Mouse (Mus musculus) embryonic facial prominence, embryonic 14.5 days (tissue): ENCODE results near the gene Dus2. TPM values are rescaled to one million over a fixed set of nuclear protein-coding genes. Genes with fewer than 3 reads are reported as not detected.
"Not testable (repeated sequence)": the region's sequence is repeated elsewhere in the genome, so short reads cannot be mapped to it uniquely, and the experiment has no call there.

Experiments
- ATAC-seq: fragments of 200-750 bp; cut with Nextera tagmentation; 2 replicates; pipeline ENCODE4 v1.8.0; 2017; ENCODE audit warnings: low read depth, moderate number of reproducible peaks, moderate TSS enrichment
- DNase-seq: peaks from one replicate; pipeline ENCODE4 v3.0.0-alpha.2; 2015; ENCODE audit warnings: low spot score
- H3K27ac ChIP-seq: fragments of 300-500 bp; sonication (generic); replicated peaks from 2 replicates; pipeline ENCODE4 v1.5.1; 2014; ENCODE audit warnings: low read depth, mild to moderate bottlenecking, low read length, moderate library complexity
- H3K27me3 ChIP-seq: fragments of 300-500 bp; sonication (generic); replicated peaks from 2 replicates; pipeline ENCODE4 v1.6.1; 2014; ENCODE audit warnings: low read length; ENCODE audit not compliant: control insufficient read depth, insufficient read depth
- H3K36me3 ChIP-seq: fragments of 300-500 bp; sonication (generic); 2 replicates; pipeline ENCODE4 v1.6.1; 2014; ENCODE audit warnings: low read length, mixed read lengths; ENCODE audit not compliant: control insufficient read depth, insufficient read depth
- H3K4me1 ChIP-seq: fragments of 300-500 bp; sonication (generic); 2 replicates; pipeline ENCODE4 v1.6.1; 2014; ENCODE audit warnings: antibody characterized with exemption, low read length; ENCODE audit not compliant: control insufficient read depth, insufficient read depth
- H3K4me2 ChIP-seq: fragments of 300-500 bp; sonication (generic); 2 replicates; pipeline ENCODE4 v1.6.1; 2014; ENCODE audit warnings: low read depth, mild to moderate bottlenecking, low read length, moderate library complexity, mixed read lengths
- H3K4me3 ChIP-seq: fragments of 300-500 bp; sonication (generic); 2 replicates; pipeline ENCODE4 v1.5.1; 2014; ENCODE audit warnings: low read depth, mild to moderate bottlenecking, low read length
- H3K9ac ChIP-seq: fragments of 300-500 bp; sonication (generic); 2 replicates; pipeline ENCODE4 v1.6.1; 2014; ENCODE audit warnings: low read depth, mild to moderate bottlenecking, low read length, moderate library complexity, mixed read lengths
- H3K9me3 ChIP-seq: fragments of 300-500 bp; sonication (generic); 2 replicates; pipeline ENCODE4 v1.6.1; 2016; ENCODE audit warnings: low read length; ENCODE audit not compliant: control insufficient read depth
- WGBS: fragments of 180-500 bp; shearing (Covaris S2); extraction: QIAGEN DNeasy Blood & Tissue Kit; methylation state at CpG from one replicate; pipeline ENCODE4 v1.1.7; 2014; 5-methylcytosine and 5-hydroxymethylcytosine counted together
- polyA plus RNA-seq: library from polyadenylated mRNA; unstranded; fragments of >200 nt; fragmentation: Nextera tagmentation; extraction: Ambion mirVana; gene quantifications from 2 replicates; pipeline ENCODE4 v1.2.1, GENCODE M21; 2014

Gene Dus2
- polyA plus RNA-seq, 1 experiment from 2014 or later, result 16.0 TPM

GRCm38 (mm10) chr8:105971019-105971720, 20.0 kb upstream of the Dus2 start:
- H3K4me2 ChIP-seq, result no peak overlapping the region
- peaks cover 6% of the 10 kb centered on the region; the same call in 1 of the 2 replicates for H3K4me1 ChIP-seq
- no peak for DNase-seq
- 75% methylated on average over 8 of the region's 8 CpGs for WGBS
- H3K36me3 ChIP-seq, result no peaks in the 10 kb centered on the region
- no peak overlapping the region for H3K4me3 ChIP-seq
- no peak for ATAC-seq
- no peaks in the 10 kb centered on the region for H3K9me3 ChIP-seq
- H3K27me3 ChIP-seq, result no peaks in the 10 kb centered on the region
- H3K9ac ChIP-seq, result no peak overlapping the region
- H3K27ac ChIP-seq, result no peak overlapping the region

GRCm38 (mm10) chr8:105975363-105975762, 15.8 kb upstream of the Dus2 start:
- WGBS, result 65% methylated on average over 7 of the region's 7 CpGs

GRCm38 (mm10) chr8:105979325-105979724, 11.8 kb upstream of the Dus2 start, which contains the start of gene Dpep3:
Dpep3 (minus strand) TSS chr8:105979429.
- H3K9me3 ChIP-seq, result no peaks in the 10 kb centered on the region
- H3K36me3 ChIP-seq, result no peaks in the 10 kb centered on the region
- H3K27me3 ChIP-seq, result no peaks in the 10 kb centered on the region
- WGBS, result 94% methylated on average over 15 of the region's 15 CpGs
- DNase-seq (no peak), ATAC-seq (no peak)
- no peaks in the 10 kb centered on the region for H3K4me1 ChIP-seq
- no peak within 1 kb of the TSS for H3K9ac ChIP-seq
- H3K4me2 ChIP-seq, result no peak within 1 kb of the TSS
- H3K27ac ChIP-seq, result no peak within 1 kb of the TSS
- no peak within 1 kb of the TSS for H3K4me3 ChIP-seq

More at GRCm38 (mm10) chr8:105975363-105975762, 15.8 kb upstream of the Dus2 start:
- Histone ChIP-seq H3K27ac (no peak overlapping the region), H3K4me2 (no peak overlapping the region), H3K4me3 (no peak overlapping the region), H3K9me3 (no peaks in the 10 kb centered on the region), H3K36me3 (no peaks in the 10 kb centered on the region), H3K27me3 (no peaks in the 10 kb centered on the region), H3K9ac (no peak overlapping the region), H3K4me1 (no peaks in the 10 kb centered on the region)
- DNase-seq, result no peak
- ATAC-seq, result no peak

GRCm38 (mm10) chr8:105981146-105981545, 10.0 kb upstream of the Dus2 start:
- Histone ChIP-seq H3K9me3 (no peaks in the 10 kb centered on the region), H3K27me3 (no peaks in the 10 kb centered on the region), H3K4me2 (no peak overlapping the region), H3K36me3 (no peaks in the 10 kb centered on the region), H3K27ac (no peak overlapping the region), H3K9ac (no peak overlapping the region), H3K4me3 (no peak overlapping the region), H3K4me1 (no peaks in the 10 kb centered on the region)
- ATAC-seq (no peak), DNase-seq (no peak)
- 85% methylated on average over 1 of the region's 1 CpGs for WGBS

GRCm38 (mm10) chr8:105983406-105983805, 7.7 kb upstream of the Dus2 start:
- ATAC-seq, H3K4me3 ChIP-seq, H3K27ac ChIP-seq, H3K9ac ChIP-seq, H3K27me3 ChIP-seq, H3K4me2 ChIP-seq, H3K9me3 ChIP-seq, H3K4me1 ChIP-seq, H3K36me3 ChIP-seq, DNase-seq: not testable (repeated sequence)
- WGBS, result 78% methylated on average over 11 of the region's 11 CpGs

GRCm38 (mm10) chr8:105988546-105988945, 2.6 kb upstream of the Dus2 start:
- H3K27me3 ChIP-seq, result no peaks in the 10 kb centered on the region
- H3K36me3 ChIP-seq, result no peaks in the 10 kb centered on the region
- ATAC-seq, result no peak
- no peak for DNase-seq
- no peaks in the 10 kb centered on the region for H3K4me1 ChIP-seq
- no peak overlapping the region for H3K9ac ChIP-seq
- WGBS, result 83% methylated on average over 11 of the region's 11 CpGs
- H3K4me2 ChIP-seq, result no peak overlapping the region
- H3K9me3 ChIP-seq, result no peaks in the 10 kb centered on the region
- no peak overlapping the region for H3K27ac ChIP-seq
- H3K4me3 ChIP-seq, result no peak overlapping the region

- Histone ChIP-seq H3K4me3 (no peak overlapping the region), H3K9ac (no peak overlapping the region), H3K27me3 (no peaks in the 10 kb centered on the region), H3K4me2 (no peak overlapping the region), H3K9me3 (no peaks in the 10 kb centered on the region), H3K4me1 (no peaks in the 10 kb centered on the region), H3K36me3 (no peaks in the 10 kb centered on the region), H3K27ac (no peak overlapping the region)
- ATAC-seq (no peak), DNase-seq (no peak)
- 83% methylated on average over 2 of the region's 2 CpGs for WGBS
These were observed 409 bp downstream of the Dus2 start for GRCm38 (mm10) chr8:105991546-105991945.

GRCm38 (mm10) chr8:105992499-105992898, 1.4 kb downstream of the Dus2 start:
- DNase-seq, result no peak
- no peak overlapping the region for H3K4me3 ChIP-seq
- no peaks in the 10 kb centered on the region for H3K27me3 ChIP-seq
- no peaks in the 10 kb centered on the region for H3K9me3 ChIP-seq
- H3K4me2 ChIP-seq, result no peak overlapping the region
- H3K4me1 ChIP-seq, result no peaks in the 10 kb centered on the region
- H3K36me3 ChIP-seq, result no peaks in the 10 kb centered on the region
- WGBS, result 60% methylated on average over 5 of the region's 5 CpGs
- ATAC-seq, result no peak
- no peak overlapping the region for H3K27ac ChIP-seq
- H3K9ac ChIP-seq, result no peak overlapping the region

GRCm38 (mm10) chr8:105993226-105993625, 2.1 kb downstream of the Dus2 start:
- H3K36me3 ChIP-seq, result no peaks in the 10 kb centered on the region
- no peak for ATAC-seq
- no peaks in the 10 kb centered on the region for H3K4me1 ChIP-seq
- H3K9me3 ChIP-seq, result no peaks in the 10 kb centered on the region
- no peak overlapping the region for H3K4me2 ChIP-seq
- WGBS, result 57% methylated on average over 4 of the region's 4 CpGs
- no peak overlapping the region for H3K9ac ChIP-seq
- H3K4me3 ChIP-seq, result no peak overlapping the region
- no peaks in the 10 kb centered on the region for H3K27me3 ChIP-seq
- H3K27ac ChIP-seq, result no peak overlapping the region
- no peak for DNase-seq
